Mouse (Mus musculus): ENCODE measurements around the gene Sgip1.

Sgip1 gene

GRCm38 (mm10) chr4:102741287-102741686 lies at the start of gene Sgip1:
Sgip1 (plus strand) TSS chr4:102741297.
- DNase-seq (ENCODE audit: low spot score): no peak

GRCm38 (mm10) chr4:102691402-102691801 lies 49.7 kb upstream of the Sgip1 start:
- DNase-seq (ENCODE audit: low spot score): no peak

- no peak for DNase-seq (ENCODE audit: low spot score)
Measured at GRCm38 (mm10) chr4:102697966-102698365, 43.1 kb upstream of the Sgip1 start.

- DNase-seq (ENCODE audit: low spot score): no peak
Measured at GRCm38 (mm10) chr4:102711731-102712130, 29.4 kb upstream of the Sgip1 start.

GRCm38 (mm10) chr4:102715532-102715931 lies 25.6 kb upstream of the Sgip1 start:
- DNase-seq (ENCODE audit: low spot score): no peak

- DNase-seq (ENCODE audit: low spot score): no peak
Measured at GRCm38 (mm10) chr4:102717123-102717828, 23.8 kb upstream of the Sgip1 start.

- DNase-seq (ENCODE audit: low spot score): peak; percentile 7
Measured at GRCm38 (mm10) chr4:102719535-102719934, 21.6 kb upstream of the Sgip1 start.

- DNase-seq (ENCODE audit: low spot score): no peak
Measured at GRCm38 (mm10) chr4:102719951-102720350, 21.1 kb upstream of the Sgip1 start.

GRCm38 (mm10) chr4:102724442-102724841 lies 16.7 kb upstream of the Sgip1 start:
- DNase-seq (ENCODE audit: low spot score): no peak

- DNase-seq (ENCODE audit: low spot score): no peak
Measured at GRCm38 (mm10) chr4:102730976-102731375, 10.1 kb upstream of the Sgip1 start.

- no peak for DNase-seq (ENCODE audit: low spot score)
Measured at GRCm38 (mm10) chr4:102734022-102734657, 7.0 kb upstream of the Sgip1 start.

- no peak for DNase-seq (ENCODE audit: low spot score)
Measured at GRCm38 (mm10) chr4:102753334-102754090, 12.4 kb downstream of the Sgip1 start.

- peak; percentile 74 for DNase-seq (ENCODE audit: low spot score)
Measured at GRCm38 (mm10) chr4:102759095-102759890, 18.2 kb downstream of the Sgip1 start.

- DNase-seq (ENCODE audit: low spot score): peak; percentile 79
Measured at GRCm38 (mm10) chr4:102760042-102760821, 19.1 kb downstream of the Sgip1 start.

- DNase-seq (ENCODE audit: low spot score): no peak
Measured at GRCm38 (mm10) chr4:102762075-102762474, 21.0 kb downstream of the Sgip1 start.

- no peak for DNase-seq (ENCODE audit: low spot score)
Measured at GRCm38 (mm10) chr4:102769070-102769469, 28.0 kb downstream of the Sgip1 start.

GRCm38 (mm10) chr4:102769936-102770335 lies 28.8 kb downstream of the Sgip1 start:
- DNase-seq (ENCODE audit: low spot score): no peak

- DNase-seq (ENCODE audit: low spot score): no peak
Measured at GRCm38 (mm10) chr4:102771598-102772357, 30.7 kb downstream of the Sgip1 start.

- no peak for DNase-seq (ENCODE audit: low spot score)
Measured at GRCm38 (mm10) chr4:102773225-102773624, 32.1 kb downstream of the Sgip1 start.

- no peak for DNase-seq (ENCODE audit: low spot score)
Measured at GRCm38 (mm10) chr4:102773841-102774240, 32.7 kb downstream of the Sgip1 start.

- DNase-seq (ENCODE audit: low spot score): no peak
Measured at GRCm38 (mm10) chr4:102774549-102774948, 33.5 kb downstream of the Sgip1 start.

All from MN1 (cell line).